Mouse (Mus musculus) limb, embryonic 15.5 days (tissue): Measurements from ENCODE around the gene Apeh. TPM values are rescaled to one million over a fixed set of nuclear protein-coding genes. Genes with fewer than 3 reads are reported as not detected.

ENCODE experiments used
- ATAC-seq: fragments of 200-750 bp; cut with Nextera tagmentation; 2 replicates; pipeline ENCODE4 v1.8.0; 2017; ENCODE audit warnings: low read depth, moderate TSS enrichment; ENCODE audit not compliant: insufficient number of reproducible peaks, low FRiP score, low TSS enrichment
- H3K27ac ChIP-seq: fragments of 300-500 bp; sonication (generic); 2 replicates; pipeline ENCODE4 v1.5.1; 2015; ENCODE audit warnings: moderate library complexity, mild to moderate bottlenecking, inconsistent platforms
- H3K27me3 ChIP-seq: fragments of 300-500 bp; sonication (generic); 2 replicates; pipeline ENCODE4 v1.6.1; 2015; ENCODE audit warnings: inconsistent platforms
- H3K36me3 ChIP-seq: fragments of 300-500 bp; sonication (generic); 2 replicates; pipeline ENCODE4 v1.6.1; 2015; ENCODE audit warnings: inconsistent platforms
- H3K4me1 ChIP-seq: fragments of 300-500 bp; sonication (generic); 2 replicates; pipeline ENCODE4 v1.6.1; 2015; ENCODE audit warnings: inconsistent platforms
- H3K4me2 ChIP-seq: fragments of 300-500 bp; sonication (generic); 2 replicates; pipeline ENCODE4 v1.6.1; 2015; ENCODE audit warnings: mild to moderate bottlenecking, inconsistent platforms
- H3K4me3 ChIP-seq: fragments of 300-500 bp; sonication (generic); 2 replicates; pipeline ENCODE4 v1.5.1; 2015; ENCODE audit warnings: mild to moderate bottlenecking, inconsistent platforms
- H3K9ac ChIP-seq: fragments of 300-500 bp; sonication (generic); 2 replicates; pipeline ENCODE4 v1.6.1; 2015; ENCODE audit warnings: inconsistent platforms
- H3K9me3 ChIP-seq: fragments of 300-500 bp; sonication (generic); 2 replicates; pipeline ENCODE4 v1.6.1; 2016; ENCODE audit warnings: inconsistent platforms
- WGBS: fragments of 180-500 bp; shearing (Covaris S2); methylation state at CpG from one replicate; pipeline ENCODE4 v1.1.7; 2015; 5-methylcytosine and 5-hydroxymethylcytosine counted together
- polyA plus RNA-seq: library from polyadenylated mRNA; unstranded; fragments of >200 nt; fragmentation: Nextera tagmentation; extraction: Ambion mirVana; gene quantifications from 2 replicates; pipeline ENCODE4 v1.2.1, GENCODE M21; 2015

Gene Apeh
- polyA plus RNA-seq, 1 experiment from 2014 or later, result 41.8 TPM

DNA sequence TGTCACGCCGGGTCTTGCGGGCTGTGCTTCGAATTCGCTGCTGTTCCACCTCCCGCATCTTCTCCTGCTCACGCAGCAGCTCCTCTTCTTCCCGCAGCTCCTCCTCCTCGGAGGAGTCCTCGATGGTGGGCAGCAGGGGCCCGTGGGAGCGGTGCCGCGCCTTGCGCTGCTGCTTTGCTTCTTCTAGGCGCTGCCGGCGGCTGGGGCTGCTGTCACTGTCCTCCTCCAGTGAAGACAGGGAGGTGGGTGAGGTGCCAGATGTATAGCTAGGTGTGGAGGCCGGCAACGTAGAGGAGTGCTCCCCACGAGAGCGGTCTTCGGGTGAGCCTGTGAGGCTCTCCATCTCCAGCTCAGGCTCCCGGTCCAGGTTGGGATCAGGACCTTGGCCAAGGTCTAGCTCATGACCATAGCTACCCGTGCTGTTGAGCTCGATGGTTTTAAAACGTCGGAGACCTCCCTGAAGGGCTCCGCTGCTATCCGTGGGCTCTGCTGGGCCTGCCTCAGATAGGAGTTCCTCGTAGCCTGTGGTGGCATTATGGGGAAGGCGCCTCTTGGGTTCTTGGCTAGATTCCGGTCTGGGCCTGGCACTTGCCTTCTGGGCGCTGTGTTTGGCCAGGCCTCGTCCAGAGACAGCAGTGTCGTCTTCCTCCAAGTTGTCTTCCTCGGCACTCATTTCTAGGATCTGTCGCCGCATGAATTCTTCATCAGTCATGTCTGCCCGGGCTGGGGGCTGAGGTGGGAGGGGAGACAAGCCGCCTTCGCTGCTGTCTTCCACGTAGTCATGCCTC lies 21.1 kb upstream of the Apeh start:
- Histone ChIP-seq H3K27me3 (peaks cover 19% of the 10 kb centered on the region), H3K36me3 (no peaks in the 10 kb centered on the region), H3K27ac (no peak overlapping the region), H3K9me3 (no peaks in the 10 kb centered on the region), H3K4me1 (peaks cover 28% of the 10 kb centered on the region), H3K9ac (no peak overlapping the region), H3K4me3 (no peak overlapping the region), H3K4me2 (no peak overlapping the region)
- WGBS, result 68% methylated on average over 43 of the region's 43 CpGs
- no peak for ATAC-seq

DNA sequence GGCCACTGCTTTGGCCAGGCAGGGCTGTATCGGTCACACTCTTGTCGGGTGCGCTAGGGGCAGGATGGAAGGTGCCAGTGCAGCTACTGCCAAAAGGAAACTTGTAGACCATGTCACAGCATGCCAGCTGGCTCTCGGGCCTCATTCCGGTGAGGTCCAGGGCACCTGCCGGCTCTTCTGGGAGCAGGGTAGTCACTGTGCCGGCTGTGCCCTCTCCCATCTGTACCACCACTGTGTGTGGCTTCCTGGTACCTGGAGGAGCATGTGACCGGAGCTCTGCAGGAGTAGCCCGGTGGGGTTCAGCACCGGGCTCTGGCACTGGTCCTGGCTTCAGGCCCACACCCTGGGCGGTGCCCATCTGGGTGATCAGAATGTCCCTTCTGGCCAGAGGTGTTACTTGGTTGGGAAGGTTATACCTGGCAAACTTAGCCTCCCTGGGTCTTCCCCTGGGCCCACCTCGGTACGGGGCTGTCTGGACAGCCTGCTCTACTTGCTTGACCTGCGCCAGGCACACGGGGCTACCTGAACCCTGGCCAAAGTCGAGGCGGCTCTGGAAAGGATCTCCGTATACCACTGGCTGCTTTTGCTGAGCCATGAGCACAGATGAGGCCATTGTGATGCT lies 18.4 kb upstream of the Apeh start:
- ATAC-seq, result no peak
- WGBS, result 92% methylated on average over 18 of the region's 18 CpGs
- H3K4me2 ChIP-seq, result no peak overlapping the region

DNA sequence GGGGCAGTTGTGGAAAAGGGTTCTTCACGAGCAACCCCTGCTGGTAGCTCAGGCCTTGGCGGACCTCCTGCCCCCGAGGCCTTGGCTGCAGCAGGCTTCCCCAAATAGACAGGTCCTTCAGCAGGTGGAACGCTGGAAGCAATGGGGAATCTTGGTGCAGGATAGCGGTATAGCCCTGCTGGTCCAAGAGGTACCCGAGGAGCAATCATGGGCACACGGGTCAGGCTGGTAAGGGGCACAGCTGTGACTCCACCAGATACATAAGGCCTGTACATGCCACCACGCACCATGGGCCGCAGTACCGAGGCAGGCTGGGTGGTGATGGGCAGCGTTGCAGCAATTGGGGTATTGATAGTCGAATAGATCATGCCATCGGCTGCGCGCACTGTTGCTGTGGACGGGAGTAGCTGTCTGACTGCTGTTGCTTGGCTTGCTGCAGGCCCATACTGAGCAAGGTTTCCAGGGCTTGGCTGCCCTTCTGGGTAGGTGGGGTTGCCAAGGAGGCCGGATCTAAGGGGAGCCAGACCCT lies 17.3 kb upstream of the Apeh start:
- WGBS, result 72% methylated on average over 17 of the region's 17 CpGs
- no peak for ATAC-seq

More for the DNA sequence above, 18.4 kb upstream of the Apeh start:
- no peak overlapping the region for H3K4me3 ChIP-seq
- H3K9me3 ChIP-seq, result no peaks in the 10 kb centered on the region
- no peak overlapping the region for H3K9ac ChIP-seq
- no peaks in the 10 kb centered on the region for H3K36me3 ChIP-seq
- peaks cover 20% of the 10 kb centered on the region for H3K4me1 ChIP-seq
- no peak overlapping the region for H3K27ac ChIP-seq
- peaks cover 19% of the 10 kb centered on the region for H3K27me3 ChIP-seq

DNA sequence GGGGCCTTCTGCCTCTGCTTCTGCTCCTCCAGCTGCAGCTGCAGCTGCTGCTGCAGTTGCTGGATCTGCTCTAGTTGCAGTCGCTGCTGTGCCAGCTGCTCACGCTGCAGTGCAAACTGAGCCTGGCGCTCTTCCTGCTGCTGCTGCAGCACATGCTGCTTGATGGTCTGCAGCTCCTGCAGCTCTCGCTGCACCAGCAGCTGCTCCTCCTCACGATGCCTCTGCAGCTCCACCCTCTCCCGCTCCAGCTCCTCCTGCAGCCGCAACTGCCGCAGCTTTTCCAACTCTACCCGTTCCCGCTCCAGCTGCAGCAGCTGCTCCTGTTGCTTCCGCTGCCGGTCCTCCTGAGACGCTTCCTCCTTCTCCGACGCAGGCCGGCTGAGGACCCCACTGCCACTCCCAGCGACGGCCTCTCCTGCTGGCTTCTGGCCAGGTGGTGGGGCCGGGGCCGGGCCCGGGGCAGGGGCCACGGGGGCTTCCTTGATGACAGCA lies 16.7 kb upstream of the Apeh start:
- ATAC-seq, result no peak
- peak overlapping the region; percentile 60 for H3K4me2 ChIP-seq
- H3K27ac ChIP-seq, result 0 out of 2 replicates have a peak overlapping the region, but pooled peaks have one; percentile 8
- H3K4me1 ChIP-seq, result peaks cover 22% of the 10 kb centered on the region
- peak overlapping the region; percentile 23 for H3K9ac ChIP-seq
- no peaks in the 10 kb centered on the region for H3K36me3 ChIP-seq
- 10% methylated on average over 22 of the region's 22 CpGs for WGBS
- peaks cover 19% of the 10 kb centered on the region for H3K27me3 ChIP-seq
- H3K9me3 ChIP-seq, result no peaks in the 10 kb centered on the region
- H3K4me3 ChIP-seq, result peak overlapping the region; percentile 30

More for the DNA sequence above, 17.3 kb upstream of the Apeh start:
- Histone ChIP-seq H3K36me3 (no peaks in the 10 kb centered on the region), H3K27ac (0 out of 2 replicates have a peak overlapping the region, but pooled peaks have one; percentile 8), H3K27me3 (peaks cover 19% of the 10 kb centered on the region), H3K4me2 (peak overlapping the region; percentile 60), H3K4me1 (peaks cover 22% of the 10 kb centered on the region), H3K9ac (peak overlapping the region; percentile 23; the same call in 1 of the 2 replicates), H3K4me3 (peak overlapping the region; percentile 30), H3K9me3 (no peaks in the 10 kb centered on the region)

DNA sequence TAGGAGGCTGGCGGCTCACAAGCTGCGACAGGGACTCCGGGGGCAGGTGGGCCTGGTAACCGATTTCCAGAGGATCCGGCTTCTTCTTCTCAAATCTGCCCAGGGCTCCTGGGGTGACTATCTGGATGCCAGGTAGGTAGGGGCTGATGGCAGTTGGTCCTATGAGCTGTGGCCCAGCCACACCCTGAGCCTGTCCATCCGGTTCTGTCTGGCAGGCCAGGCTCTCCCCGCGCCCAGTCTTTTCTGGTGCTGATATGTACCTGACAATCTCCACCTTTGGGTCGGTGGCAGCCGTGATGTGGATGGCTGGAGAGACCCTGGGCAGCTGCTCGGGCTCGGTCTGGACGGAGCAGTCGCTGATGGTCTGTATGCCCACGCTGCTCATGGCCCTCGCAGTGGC lies 15.8 kb upstream of the Apeh start:
- no peak for ATAC-seq
- Histone ChIP-seq H3K27me3 (peaks cover 12% of the 10 kb centered on the region), H3K27ac (no peak overlapping the region), H3K4me3 (no peak overlapping the region), H3K9ac (no peak overlapping the region), H3K9me3 (no peaks in the 10 kb centered on the region), H3K36me3 (no peaks in the 10 kb centered on the region), H3K4me2 (0 out of 2 replicates have a peak overlapping the region, but pooled peaks have one; percentile 60), H3K4me1 (peaks cover 31% of the 10 kb centered on the region)
- 81% methylated on average over 16 of the region's 16 CpGs for WGBS

DNA sequence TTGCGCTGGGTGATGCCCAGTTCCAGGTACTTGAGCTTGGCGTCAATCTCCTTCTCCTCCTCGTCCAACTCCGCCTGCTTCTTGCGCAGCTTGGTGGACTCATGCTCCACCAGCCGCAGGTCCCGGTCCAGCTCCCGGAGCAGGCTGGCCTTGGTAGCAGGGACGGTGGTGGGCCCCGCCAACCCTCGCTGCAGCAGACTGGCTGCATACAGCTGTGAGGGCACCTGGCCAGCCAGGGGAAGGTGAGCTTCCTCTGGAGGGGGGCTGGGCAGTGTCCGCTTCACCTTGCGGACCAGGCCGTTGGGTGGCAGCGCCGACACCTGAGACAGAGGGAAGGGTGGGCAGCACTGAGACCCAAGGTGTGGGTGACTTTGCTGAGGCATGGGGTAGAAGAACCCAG lies 13.5 kb upstream of the Apeh start:
- 93% methylated on average over 16 of the region's 16 CpGs for WGBS
- H3K4me2 ChIP-seq, result no peak overlapping the region
- ATAC-seq, result no peak
- no peak overlapping the region for H3K9ac ChIP-seq
- no peaks in the 10 kb centered on the region for H3K27me3 ChIP-seq
- H3K36me3 ChIP-seq, result no peaks in the 10 kb centered on the region
- peaks cover 36% of the 10 kb centered on the region for H3K4me1 ChIP-seq
- H3K9me3 ChIP-seq, result no peaks in the 10 kb centered on the region
- no peak overlapping the region for H3K27ac ChIP-seq
- no peak overlapping the region for H3K4me3 ChIP-seq

DNA sequence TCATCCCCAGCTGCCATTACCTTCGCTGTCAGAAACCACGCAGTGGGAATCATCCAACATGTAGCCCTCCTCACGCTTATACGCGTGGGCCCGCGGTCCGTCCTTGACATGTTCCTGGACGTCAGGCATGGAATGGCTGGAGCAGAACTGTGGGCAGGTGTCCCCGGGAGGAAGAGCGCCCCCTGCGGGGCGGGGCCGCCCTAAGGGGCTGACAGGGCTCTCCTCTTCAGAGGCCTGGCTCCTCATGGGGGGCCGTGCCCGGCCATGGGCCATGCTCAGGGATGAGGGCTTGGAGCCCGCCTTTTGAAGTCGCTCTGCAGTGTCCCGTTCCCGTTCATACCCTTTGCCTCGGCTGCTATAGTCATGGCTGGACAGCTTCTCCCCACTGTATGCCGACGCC lies 11.7 kb upstream of the Apeh start:
- Histone ChIP-seq H3K27ac (no peak overlapping the region), H3K9me3 (no peaks in the 10 kb centered on the region), H3K36me3 (no peaks in the 10 kb centered on the region), H3K27me3 (no peaks in the 10 kb centered on the region), H3K9ac (no peak overlapping the region), H3K4me1 (peaks cover 30% of the 10 kb centered on the region), H3K4me2 (no peak overlapping the region), H3K4me3 (no peak overlapping the region)
- ATAC-seq, result no peak
- 90% methylated on average over 23 of the region's 23 CpGs for WGBS

DNA sequence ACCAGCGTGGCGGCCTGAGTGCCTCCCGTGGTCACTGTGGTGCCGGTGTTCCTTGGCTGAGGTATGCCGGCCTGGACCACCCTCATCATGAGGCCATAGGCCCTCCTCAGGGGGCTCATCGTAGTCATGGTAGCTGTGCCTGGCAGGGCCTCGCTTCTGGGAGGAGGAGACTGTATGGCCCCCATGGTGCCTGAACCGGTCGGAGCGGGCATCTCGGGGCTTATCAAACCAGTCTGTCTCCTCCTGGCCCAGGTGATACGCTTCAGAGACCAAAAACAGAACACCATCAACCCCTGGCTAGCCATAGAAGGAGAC lies 11.1 kb upstream of the Apeh start:
- peak overlapping the region; percentile 70 for H3K27ac ChIP-seq

DNA sequence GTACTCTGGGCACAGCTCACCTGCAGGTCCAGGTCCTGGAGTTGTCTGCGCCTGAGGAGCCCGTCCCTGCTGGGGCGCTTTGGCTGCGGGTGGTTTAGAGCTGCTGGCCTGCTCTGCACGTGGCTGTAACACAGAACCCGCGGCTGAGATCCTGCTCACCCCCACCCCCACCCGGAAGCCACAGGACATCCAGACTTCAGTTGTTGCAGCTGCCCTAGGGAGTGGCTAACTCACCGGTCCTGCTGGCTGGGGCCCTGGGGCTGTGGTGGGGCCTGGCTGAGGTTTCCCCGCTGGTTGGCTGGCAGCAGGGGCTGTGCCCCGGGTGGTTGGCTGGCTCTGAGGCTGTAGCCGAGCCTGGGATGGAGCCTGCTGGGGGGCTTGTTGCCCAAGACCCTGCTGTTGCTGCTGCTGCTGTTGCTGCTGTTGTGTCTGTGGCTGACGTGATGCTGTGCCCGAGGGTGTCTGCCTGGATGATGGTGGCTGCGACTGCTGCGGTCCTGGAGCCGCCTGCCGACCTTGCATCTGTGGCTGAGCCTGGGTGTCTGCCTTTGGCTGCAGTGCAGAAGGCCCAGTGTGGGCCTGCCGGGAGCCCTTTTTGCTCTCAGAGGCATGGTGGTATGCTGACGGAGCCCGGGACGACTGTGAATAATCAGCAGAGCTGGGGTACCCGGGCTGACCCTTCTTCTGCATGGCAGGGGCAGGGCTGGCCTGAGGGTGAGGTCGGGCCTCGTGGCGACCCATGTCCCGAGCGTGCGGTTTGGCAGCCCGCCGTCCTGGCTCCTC lies 10.6 kb upstream of the Apeh start:
- peak overlapping the region; percentile 30 for H3K4me2 ChIP-seq
- peak overlapping the region; percentile 15; the same call in 1 of the 2 replicates for H3K9ac ChIP-seq
- 29% methylated on average over 31 of the region's 31 CpGs for WGBS
- no peaks in the 10 kb centered on the region for H3K36me3 ChIP-seq
- ATAC-seq, result peak; percentile 16; the same call in 1 of the 2 replicates
- peak overlapping the region; percentile 8 for H3K4me3 ChIP-seq
- peaks cover 23% of the 10 kb centered on the region for H3K4me1 ChIP-seq
- H3K9me3 ChIP-seq, result no peaks in the 10 kb centered on the region
- no peaks in the 10 kb centered on the region for H3K27me3 ChIP-seq
- peak overlapping the region; percentile 70 for H3K27ac ChIP-seq

More for the DNA sequence above, 11.1 kb upstream of the Apeh start:
- Histone ChIP-seq H3K4me2 (peak overlapping the region; percentile 30; the same call in 1 of the 2 replicates), H3K4me3 (no peak overlapping the region), H3K4me1 (peaks cover 25% of the 10 kb centered on the region), H3K9me3 (no peaks in the 10 kb centered on the region), H3K27me3 (no peaks in the 10 kb centered on the region), H3K36me3 (no peaks in the 10 kb centered on the region), H3K9ac (0 out of 2 replicates have a peak overlapping the region, but pooled peaks have one; percentile 15)
- ATAC-seq, result no peak
- WGBS, result 71% methylated on average over 12 of the region's 12 CpGs

DNA sequence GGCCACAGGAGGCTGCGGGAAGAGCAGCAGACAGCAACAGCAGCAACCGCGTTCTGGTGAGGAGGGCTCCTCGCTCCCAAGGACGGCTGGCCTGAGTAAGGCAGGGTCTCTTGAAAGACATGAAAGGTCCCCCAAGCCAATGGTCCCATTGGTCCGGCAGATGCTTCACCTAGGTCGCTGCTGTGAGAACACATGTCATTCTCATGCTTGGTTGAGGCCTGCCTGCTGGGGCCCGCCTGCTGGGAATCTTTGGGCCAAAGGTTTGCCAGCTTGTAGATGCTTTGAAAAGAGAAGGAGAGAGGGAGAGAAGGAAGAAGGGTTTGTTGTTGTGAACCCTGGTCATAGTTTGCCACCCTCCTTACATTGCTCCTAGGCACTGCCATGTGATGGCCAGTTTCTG lies 5.2 kb upstream of the Apeh start:
- Histone ChIP-seq H3K27ac (no peak overlapping the region), H3K4me1 (peaks cover 20% of the 10 kb centered on the region), H3K9me3 (no peaks in the 10 kb centered on the region), H3K27me3 (no peaks in the 10 kb centered on the region), H3K4me3 (no peak overlapping the region), H3K36me3 (no peaks in the 10 kb centered on the region), H3K9ac (no peak overlapping the region), H3K4me2 (no peak overlapping the region)
- no peak for ATAC-seq
- WGBS, result 82% methylated on average over 8 of the region's 8 CpGs

DNA sequence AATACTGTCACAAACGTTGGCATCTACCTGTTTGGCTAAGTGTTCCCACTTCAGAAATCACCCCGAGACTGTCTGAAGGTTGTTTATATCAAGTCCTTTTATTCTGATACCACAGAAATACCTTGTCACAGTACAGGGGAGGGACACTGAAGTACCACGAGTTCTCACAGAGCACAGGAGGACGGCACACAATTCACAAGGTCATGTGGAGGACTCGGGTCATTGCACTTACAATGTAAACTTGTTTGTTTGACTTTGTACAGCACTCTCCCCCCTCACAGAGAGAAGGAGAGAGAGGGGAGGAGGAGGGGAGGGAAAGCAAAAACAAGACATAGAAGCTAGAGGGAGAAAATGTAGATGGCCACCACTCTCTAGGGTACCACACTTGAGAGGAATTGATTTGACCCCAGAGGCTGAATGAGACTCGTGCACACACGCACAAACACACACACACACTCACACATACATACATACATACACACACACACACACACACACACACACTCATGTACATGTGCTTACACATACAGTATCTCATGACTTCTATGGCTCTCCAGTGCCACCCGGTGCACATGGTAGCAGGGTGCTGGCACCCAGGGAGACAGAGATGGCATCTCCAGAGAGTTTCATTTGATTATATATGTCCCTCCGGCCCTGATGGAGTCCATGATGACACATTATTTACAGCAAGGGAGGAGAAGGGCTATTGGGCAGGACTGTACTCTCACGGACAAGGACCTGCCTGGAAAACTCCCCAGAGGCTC lies 1.7 kb upstream of the Apeh start:
- H3K9me3 ChIP-seq, result no peaks in the 10 kb centered on the region
- H3K4me3 ChIP-seq, result no peak overlapping the region
- H3K27me3 ChIP-seq, result no peaks in the 10 kb centered on the region
- peaks cover 18% of the 10 kb centered on the region for H3K36me3 ChIP-seq
- peaks cover 28% of the 10 kb centered on the region for H3K4me1 ChIP-seq
- H3K9ac ChIP-seq, result no peak overlapping the region
- 66% methylated on average over 10 of the region's 10 CpGs for WGBS
- ATAC-seq, result no peak
- H3K4me2 ChIP-seq, result no peak overlapping the region
- H3K27ac ChIP-seq, result no peak overlapping the region
